Mouse (Mus musculus): ENCODE results near the gene Kmt2a. TPM values are rescaled to one million over a fixed set of nuclear protein-coding genes. Genes with fewer than 3 reads are reported as not detected.
A peak's percentile ranks its signal among the peaks of the same experiment; 100 is the strongest.

Kmt2a gene
- polyA plus RNA-seq, 1 experiment from 2014 or later, result 22.7 TPM

- H3K27me3 ChIP-seq, result no peaks in the 10 kb centered on the region
- H3K27ac ChIP-seq, result no peak overlapping the region
- 88% methylated on average over 3 of the region's 3 CpGs for WGBS
- H3K4me2 ChIP-seq, result no peak overlapping the region
- no peak for ATAC-seq
- H3K9me3 ChIP-seq (replicated peaks), result no peaks in the 10 kb centered on the region
- no peaks in the 10 kb centered on the region for H3K4me1 ChIP-seq
- H3K4me3 ChIP-seq, result no peak overlapping the region
- no peak overlapping the region for H3K9ac ChIP-seq
- no peaks in the 10 kb centered on the region for H3K36me3 ChIP-seq (ENCODE audit: poor library complexity, severe bottlenecking)
Observed at GRCm38 (mm10) chr9:44899716-44900115, 18.6 kb upstream of the Kmt2a start.

- H3K4me2 ChIP-seq, result no peak overlapping the region
- no peaks in the 10 kb centered on the region for H3K4me1 ChIP-seq
- no peak for ATAC-seq
- H3K36me3 ChIP-seq (ENCODE audit: poor library complexity, severe bottlenecking), result no peaks in the 10 kb centered on the region
- H3K27ac ChIP-seq, result no peak overlapping the region
- 79% methylated on average over 4 of the region's 4 CpGs for WGBS
- H3K9ac ChIP-seq, result no peak overlapping the region
- H3K9me3 ChIP-seq (replicated peaks), result no peaks in the 10 kb centered on the region
- no peaks in the 10 kb centered on the region for H3K27me3 ChIP-seq
- H3K4me3 ChIP-seq, result no peak overlapping the region
Observed at GRCm38 (mm10) chr9:44897024-44897423, 15.9 kb upstream of the Kmt2a start.

- Histone ChIP-seq H3K4me3 (no peak overlapping the region), H3K36me3 (ENCODE audit: poor library complexity, severe bottlenecking) (no peaks in the 10 kb centered on the region), H3K4me1 (no peaks in the 10 kb centered on the region), H3K9me3 (replicated peaks) (no peaks in the 10 kb centered on the region), H3K27ac (no peak overlapping the region), H3K4me2 (no peak overlapping the region), H3K9ac (no peak overlapping the region), H3K27me3 (0 out of 2 replicates have a peak, but pooled peaks cover 8% of the 10 kb centered on the region)
- 66% methylated on average over 3 of the region's 3 CpGs for WGBS
- ATAC-seq, result no peak
Observed at GRCm38 (mm10) chr9:44892664-44893063, 11.6 kb upstream of the Kmt2a start.

GRCm38 (mm10) chr9:44891210-44891609 lies 10.1 kb upstream of the Kmt2a start:
- H3K4me1 ChIP-seq, result no peaks in the 10 kb centered on the region
- H3K27ac ChIP-seq, result no peak overlapping the region
- 90% methylated on average over 6 of the region's 6 CpGs for WGBS
- H3K4me3 ChIP-seq, result no peak overlapping the region
- no peak overlapping the region for H3K9ac ChIP-seq
- H3K9me3 ChIP-seq (replicated peaks), result no peaks in the 10 kb centered on the region
- H3K4me2 ChIP-seq, result no peak overlapping the region
- H3K27me3 ChIP-seq, result 0 out of 2 replicates have a peak, but pooled peaks cover 8% of the 10 kb centered on the region
- no peaks in the 10 kb centered on the region for H3K36me3 ChIP-seq (ENCODE audit: poor library complexity, severe bottlenecking)
- no peak for ATAC-seq

- no peak overlapping the region for H3K4me2 ChIP-seq
- no peak overlapping the region for H3K4me3 ChIP-seq
- H3K9ac ChIP-seq, result no peak overlapping the region
- no peaks in the 10 kb centered on the region for H3K36me3 ChIP-seq (ENCODE audit: poor library complexity, severe bottlenecking)
- 0 out of 2 replicates have a peak, but pooled peaks cover 8% of the 10 kb centered on the region for H3K27me3 ChIP-seq
- WGBS, result 40% methylated on average over 2 of the region's 2 CpGs
- H3K4me1 ChIP-seq, result no peaks in the 10 kb centered on the region
- no peak for ATAC-seq
- no peak overlapping the region for H3K27ac ChIP-seq
- no peaks in the 10 kb centered on the region for H3K9me3 ChIP-seq (replicated peaks)
Observed at GRCm38 (mm10) chr9:44890122-44890521, 9.0 kb upstream of the Kmt2a start.

- H3K9me3 ChIP-seq (replicated peaks), result no peaks in the 10 kb centered on the region
- H3K9ac ChIP-seq, result no peak overlapping the region
- no peaks in the 10 kb centered on the region for H3K36me3 ChIP-seq (ENCODE audit: poor library complexity, severe bottlenecking)
- 85% methylated on average over 7 of the region's 7 CpGs for WGBS
- H3K4me3 ChIP-seq, result no peak overlapping the region
- no peak for ATAC-seq
- H3K27ac ChIP-seq, result no peak overlapping the region
- H3K4me2 ChIP-seq, result no peak overlapping the region
- H3K27me3 ChIP-seq, result 0 out of 2 replicates have a peak, but pooled peaks cover 8% of the 10 kb centered on the region
- H3K4me1 ChIP-seq, result peaks cover 3% of the 10 kb centered on the region
Observed at GRCm38 (mm10) chr9:44888114-44888624, 7.1 kb upstream of the Kmt2a start.

GRCm38 (mm10) chr9:44882981-44883569 lies 2.0 kb upstream of the Kmt2a start:
- Histone ChIP-seq H3K9ac (peak overlapping the region; percentile 84), H3K9me3 (replicated peaks) (no peaks in the 10 kb centered on the region), H3K4me2 (peak overlapping the region; percentile 95), H3K27me3 (no peaks in the 10 kb centered on the region), H3K27ac (peak overlapping the region; percentile 100), H3K36me3 (ENCODE audit: poor library complexity, severe bottlenecking) (no peaks in the 10 kb centered on the region), H3K4me1 (peaks cover 24% of the 10 kb centered on the region), H3K4me3 (peak overlapping the region; percentile 100)
- WGBS, result under 1% methylated on average over 21 of the region's 21 CpGs
- peak; percentile 17; the same call in 1 of the 2 replicates for ATAC-seq

- Histone ChIP-seq H3K27ac (peak overlapping the region; percentile 100), H3K9ac (peak overlapping the region; percentile 84), H3K27me3 (no peaks in the 10 kb centered on the region), H3K4me1 (peaks cover 29% of the 10 kb centered on the region), H3K4me3 (peak overlapping the region; percentile 100), H3K36me3 (ENCODE audit: poor library complexity, severe bottlenecking) (0 out of 2 replicates have a peak, but pooled peaks cover 2% of the 10 kb centered on the region), H3K4me2 (peak overlapping the region; percentile 95), H3K9me3 (replicated peaks) (no peaks in the 10 kb centered on the region)
- ATAC-seq, result peak; percentile 60
- under 1% methylated on average over 26 of the region's 27 CpGs for WGBS
Observed at GRCm38 (mm10) chr9:44882436-44882980, 1.4 kb upstream of the Kmt2a start.

- Histone ChIP-seq H3K4me3 (peak overlapping the region; percentile 100), H3K9me3 (replicated peaks) (no peaks in the 10 kb centered on the region), H3K36me3 (ENCODE audit: poor library complexity, severe bottlenecking) (0 out of 2 replicates have a peak, but pooled peaks cover 6% of the 10 kb centered on the region), H3K27me3 (no peaks in the 10 kb centered on the region), H3K27ac (peak overlapping the region; percentile 100), H3K4me1 (peaks cover 34% of the 10 kb centered on the region), H3K4me2 (peak overlapping the region; percentile 95), H3K9ac (peak overlapping the region; percentile 84)
- under 1% methylated on average over 27 of the region's 29 CpGs for WGBS
- ATAC-seq, result peak; percentile 75
Observed at GRCm38 (mm10) chr9:44881941-44882435, 892 bp upstream of the Kmt2a start.

GRCm38 (mm10) chr9:44880309-44881081 lies 601 bp downstream of the Kmt2a start:
- Histone ChIP-seq H3K27me3 (no peaks in the 10 kb centered on the region), H3K9me3 (replicated peaks) (no peaks in the 10 kb centered on the region), H3K4me3 (peak overlapping the region; percentile 100), H3K4me2 (peak overlapping the region; percentile 90), H3K4me1 (peaks cover 49% of the 10 kb centered on the region), H3K27ac (peak overlapping the region; percentile 100), H3K9ac (peak overlapping the region; percentile 96), H3K36me3 (ENCODE audit: poor library complexity, severe bottlenecking) (0 out of 2 replicates have a peak, but pooled peaks cover 6% of the 10 kb centered on the region)
- WGBS, result under 1% methylated on average over 36 of the region's 44 CpGs
- ATAC-seq, result peak; percentile 19; the same call in 1 of the 2 replicates

- ATAC-seq, result no peak
- H3K4me1 ChIP-seq, result peaks cover 56% of the 10 kb centered on the region
Observed at GRCm38 (mm10) chr9:44879694-44880271, 1.3 kb downstream of the Kmt2a start.

More at GRCm38 (mm10) chr9:44879694-44880271, 1.3 kb downstream of the Kmt2a start:
- 0 out of 2 replicates have a peak, but pooled peaks cover 6% of the 10 kb centered on the region for H3K36me3 ChIP-seq (ENCODE audit: poor library complexity, severe bottlenecking)
- H3K4me2 ChIP-seq, result peak overlapping the region; percentile 90
- H3K9ac ChIP-seq, result peak overlapping the region; percentile 96
- H3K9me3 ChIP-seq (replicated peaks), result no peaks in the 10 kb centered on the region
- no peaks in the 10 kb centered on the region for H3K27me3 ChIP-seq
- H3K27ac ChIP-seq, result peak overlapping the region; percentile 100
- H3K4me3 ChIP-seq, result peak overlapping the region; percentile 100
- 0% methylated on average over 13 of the region's 13 CpGs for WGBS
